30 mouse cellular contexts compared by ENCODE assay signal in genomic region chr13:100706206-100706605, GRCm38 (mm10).
"Had no signal": no experiment of that assay in that cellular context is flagged by ENCODE, and none has a peak within 500 bp of the region (broad histone marks: within the 10 kb centered on the region; RNA-seq: fewer than 3 reads in every experiment).

No protein-coding gene starts in this region.

- ATAC-seq: liver, embryonic 12.5 days; liver, postnatal 0 days; lung, postnatal 0 days; midbrain, embryonic 13.5 days; midbrain, embryonic 15.5 days; midbrain, embryonic 16.5 days had no signal

- H3K4me3 ChIP-seq: limb, embryonic 10.5 days; limb, embryonic 12.5 days; limb, embryonic 13.5 days; limb, embryonic 15.5 days; liver, embryonic 12.5 days; liver, embryonic 13.5 days; liver, embryonic 15.5 days; lung, embryonic 15.5 days; megakaryocyte, embryonic 14.5 days; midbrain, embryonic 12.5 days; midbrain, embryonic 13.5 days; midbrain, embryonic 15.5 days; myocyte; neural tube, embryonic 12.5 days had no signal

- H3K4me2 ChIP-seq: limb, embryonic 12.5 days; limb, embryonic 13.5 days; limb, embryonic 15.5 days; liver, embryonic 11.5 days; liver, embryonic 12.5 days; liver, embryonic 13.5 days; liver, embryonic 15.5 days; lung, embryonic 14.5 days; lung, embryonic 15.5 days; midbrain, embryonic 12.5 days; midbrain, embryonic 13.5 days; midbrain, embryonic 15.5 days; neural tube, embryonic 12.5 days had no signal

- H3K4me1 ChIP-seq: limb, embryonic 10.5 days; limb, embryonic 12.5 days; limb, embryonic 13.5 days; limb, embryonic 15.5 days; liver, embryonic 12.5 days; liver, embryonic 15.5 days; lung, embryonic 15.5 days; megakaryocyte, embryonic 14.5 days; midbrain, embryonic 12.5 days; midbrain, embryonic 13.5 days; midbrain, embryonic 15.5 days; neural tube, embryonic 12.5 days had no signal

- H3K27me3 ChIP-seq: limb, embryonic 12.5 days; limb, embryonic 13.5 days; limb, embryonic 15.5 days; liver, embryonic 12.5 days; liver, embryonic 13.5 days; liver, embryonic 15.5 days; lung, embryonic 15.5 days; megakaryocyte, embryonic 14.5 days; midbrain, embryonic 12.5 days; midbrain, embryonic 13.5 days; midbrain, embryonic 15.5 days; neural tube, embryonic 12.5 days had no signal

- H3K9me3 ChIP-seq: limb, embryonic 10.5 days; limb, embryonic 12.5 days; limb, embryonic 13.5 days; limb, embryonic 15.5 days; liver, embryonic 12.5 days; liver, embryonic 13.5 days; liver, embryonic 15.5 days; lung, embryonic 15.5 days; megakaryocyte, embryonic 14.5 days; midbrain, embryonic 12.5 days; midbrain, embryonic 13.5 days; midbrain, embryonic 15.5 days; neural tube, embryonic 12.5 days had no signal

- DNase-seq: left cerebral cortex, postnatal 4 days; liver; liver, embryonic 13.5 days; liver, postnatal 0 days; lung, adult 18-20 months; lung, adult 2 months; lung, embryonic 14.5 days; lung, postnatal 10 days; lung, postnatal 14 days; lung, postnatal 36 days; lung, postnatal 4 days; midbrain, embryonic 14.5 days had no signal

- H3K9ac ChIP-seq: limb, embryonic 12.5 days; limb, embryonic 13.5 days; limb, embryonic 15.5 days; liver, embryonic 12.5 days; liver, embryonic 13.5 days; liver, embryonic 14.5 days; liver, embryonic 15.5 days; liver, postnatal 0 days; lung, embryonic 14.5 days; lung, embryonic 15.5 days; midbrain, embryonic 12.5 days; midbrain, embryonic 13.5 days; midbrain, embryonic 15.5 days; neural tube, embryonic 12.5 days had no signal

- H3K27ac ChIP-seq: limb, embryonic 10.5 days; limb, embryonic 12.5 days; limb, embryonic 13.5 days; limb, embryonic 15.5 days; liver, embryonic 12.5 days; liver, embryonic 13.5 days; liver, embryonic 14.5 days; liver, embryonic 15.5 days; lung, embryonic 15.5 days; macrophage; midbrain, embryonic 12.5 days; midbrain, embryonic 13.5 days; midbrain, embryonic 15.5 days; neural tube, embryonic 12.5 days had no signal
